ENCODE assay signal across 14 mouse cellular contexts in genomic region chr13:112985605-112986450, GRCm38 (mm10). TPM values are rescaled to one million over a fixed set of nuclear protein-coding genes. Genes with fewer than 3 reads are reported as not detected.
DNase-seq lines count a peak whose midpoint lies in the region; ATAC-seq and TF ChIP-seq lines count a peak whose summit lies in the region.
"Had no signal": no experiment of that assay in that cellular context is flagged by ENCODE, and none has a peak within 500 bp of the region (broad histone marks: within the 10 kb centered on the region; RNA-seq: fewer than 3 reads in every experiment).

No protein-coding gene starts in this region.

- intact Hi-C loops in heart, adult 2 months (cut with DNase I) = loop anchor here (2.0 to 5.0 kb wide), 2 partner anchors 49 to 59 kb away; partner anchors contain the start of genes Cdc20b, Dhx29 and Mtrex

- H3K9me3 ChIP-seq in heart, embryonic 10.5 days = no peaks in the 10 kb centered on the region
- H3K9me3 ChIP-seq in limb, embryonic 12.5 days = no peaks in the 10 kb centered on the region
- H3K9me3 ChIP-seq: liver, embryonic 12.5 days had no signal

- DNase-seq in heart, embryonic 10.5 days (ENCODE audit: low spot score) = no peak
- no peak for DNase-seq in heart, adult 2 months
- DNase-seq in thymus, postnatal 4 days = peak; percentile 25
- no peak for DNase-seq in thymus, postnatal 10 days (ENCODE audit: low spot score in 2 of 2)
- peak; percentile 43 for DNase-seq in testis, postnatal 10 days (ENCODE audit: low spot score)
- DNase-seq in cerebellum, adult 11-12 months = no peak
- DNase-seq in thymus, adult 2 months = no peak
- DNase-seq: cerebellum, postnatal 25 days; gastrocnemius, postnatal 36 days; kidney, adult 18-20 months had no signal

- H3K4me3 ChIP-seq in heart, embryonic 10.5 days = 0 out of 2 replicates have a peak overlapping the region, but pooled peaks have one; percentile 63
- no peak overlapping the region for H3K4me3 ChIP-seq in heart, adult 2 months
- peak overlapping the region; percentile 56; the same call in 1 of the 2 replicates for H3K4me3 ChIP-seq in limb, embryonic 12.5 days (replicated peaks)
- no peak overlapping the region for H3K4me3 ChIP-seq in thymus, adult 2 months (ENCODE audit: control insufficient read depth, insufficient read depth, low read length)
- H3K4me3 ChIP-seq: liver, embryonic 12.5 days; myocyte had no signal

- H3K4me2 ChIP-seq in limb, embryonic 12.5 days = peak overlapping the region; percentile 95

- H3K9ac ChIP-seq in heart, adult 2 months (ENCODE audit: low read depth, low read length) = no peak overlapping the region
- H3K9ac ChIP-seq in limb, embryonic 12.5 days (replicated peaks) = no peak overlapping the region
- H3K9ac ChIP-seq: liver, embryonic 12.5 days had no signal

- H3K27me3 ChIP-seq in heart, embryonic 10.5 days (ENCODE audit: insufficient read depth, poor library complexity, severe bottlenecking) = peaks cover 77% of the 10 kb centered on the region
- peaks cover 16% of the 10 kb centered on the region for H3K27me3 ChIP-seq in heart, adult 2 months (ENCODE audit: control insufficient read depth, insufficient read depth, low read length)
- peaks cover 62% of the 10 kb centered on the region for H3K27me3 ChIP-seq in limb, embryonic 12.5 days
- H3K27me3 ChIP-seq in thymus, adult 2 months (ENCODE audit: control insufficient read depth, insufficient read depth, low read length) = peaks cover 28% of the 10 kb centered on the region

- no peak for TF ChIP-seq EP300 in heart, adult 2 months (IDR thresholded peaks at IDR 0.05; ENCODE audit: insufficient read depth, low read depth, low read length)

- no peak for TF ChIP-seq POLR2A in heart, adult 2 months (IDR thresholded peaks at IDR 0.05; ENCODE audit: insufficient read depth, low read depth, low read length)
- no peak for TF ChIP-seq POLR2A in thymus, adult 2 months (IDR thresholded peaks at IDR 0.05; ENCODE audit: control insufficient read depth, extremely low read depth, insufficient read depth, low read length, poor library complexity)

- WGBS in heart, embryonic 10.5 days = 6% methylated on average over 18 of the region's 18 CpGs
- WGBS in heart, adult 2 months = 33% methylated on average over 18 of the region's 18 CpGs
- WGBS in limb, embryonic 12.5 days = 4% methylated on average over 18 of the region's 18 CpGs
- WGBS in thymus, adult 2 months = 37% methylated on average over 18 of the region's 18 CpGs

- H3K36me3 ChIP-seq in heart, embryonic 10.5 days = no peaks in the 10 kb centered on the region
- H3K36me3 ChIP-seq in heart, adult 2 months (ENCODE audit: control insufficient read depth, insufficient read depth, low read length) = no peaks in the 10 kb centered on the region
- H3K36me3 ChIP-seq in limb, embryonic 12.5 days = no peaks in the 10 kb centered on the region
- H3K36me3 ChIP-seq in thymus, adult 2 months (ENCODE audit: control insufficient read depth, insufficient read depth, low read length) = no peaks in the 10 kb centered on the region
- H3K36me3 ChIP-seq: liver, embryonic 12.5 days had no signal

- no peak for ATAC-seq in limb, embryonic 12.5 days (ENCODE audit: insufficient number of reproducible peaks, insufficient read depth, low FRiP score, low TSS enrichment, low read depth)
- ATAC-seq: liver, embryonic 12.5 days had no signal

- H3K79me2 ChIP-seq in heart, adult 2 months (replicated peaks; ENCODE audit: control insufficient read depth, insufficient read depth, low read length) = no peaks in the 10 kb centered on the region

- no peak overlapping the region for H3K27ac ChIP-seq in heart, embryonic 10.5 days
- no peak overlapping the region for H3K27ac ChIP-seq in heart, adult 2 months
- no peak overlapping the region for H3K27ac ChIP-seq in limb, embryonic 12.5 days
- H3K27ac ChIP-seq in thymus, adult 2 months (ENCODE audit: control insufficient read depth, insufficient read depth, low read length) = no peak overlapping the region
- H3K27ac ChIP-seq: liver, embryonic 12.5 days had no signal

- H3K4me1 ChIP-seq in heart, embryonic 10.5 days = peaks cover 37% of the 10 kb centered on the region
- H3K4me1 ChIP-seq in heart, adult 2 months (ENCODE audit: control insufficient read depth, insufficient read depth, low read length) = peaks cover 2% of the 10 kb centered on the region; the same call in 1 of the 2 replicates
- peaks cover 49% of the 10 kb centered on the region for H3K4me1 ChIP-seq in limb, embryonic 12.5 days (replicated peaks)
- peaks cover 23% of the 10 kb centered on the region for H3K4me1 ChIP-seq in thymus, adult 2 months (replicated peaks; ENCODE audit: control insufficient read depth, insufficient read depth, low read length)

- TF ChIP-seq CTCF in heart, adult 2 months (IDR thresholded peaks at IDR 0.05) = no peak
- no peak for TF ChIP-seq CTCF in thymus, adult 2 months (IDR thresholded peaks at IDR 0.05; ENCODE audit: borderline replicate concordance, control insufficient read depth, extremely low read depth, insufficient read depth, low read length, poor library complexity)

RNA-seq across cellular contexts. Expression of gene Ccno, which starts 1.8 kb away (rescaled TPM):
- 0.10 TPM in 1 of 2 replicates, not detected in the other for polyA plus RNA-seq in heart, embryonic 10.5 days (2016; fragmentation: Nextera tagmentation; extraction: Ambion mirVana)
- under 1 TPM in 1 of 2 experiments, not detected in 1; 0.47 TPM for total RNA-seq in heart, adult 2 months (2021)
- 0.35 and 0.51 TPM in 2 replicates for polyA plus RNA-seq in heart, adult 2 months (2012; rRNA removed)
- polyA plus RNA-seq in limb, embryonic 12.5 days (2016; fragmentation: Nextera tagmentation; extraction: Ambion mirVana) = 0.21 and 0.37 TPM in 2 replicates
- 3.9 and 6.1 TPM in 2 replicates for polyA plus RNA-seq in thymus, adult 2 months (2012; rRNA removed)
- total RNA-seq: gastrocnemius, postnatal 36 days had no signal

RNA-seq across cellular contexts. Expression of gene Mcidas, which starts 7.8 kb away (rescaled TPM):
- polyA plus RNA-seq in heart, embryonic 10.5 days (2016; fragmentation: Nextera tagmentation; extraction: Ambion mirVana) = 0.13 TPM in 1 of 2 replicates, not detected in the other
- total RNA-seq in heart, adult 2 months (2021) = not detected
- 0.12 TPM in 1 of 2 replicates, not detected in the other for polyA plus RNA-seq in heart, adult 2 months (2012; rRNA removed)
- polyA plus RNA-seq in limb, embryonic 12.5 days (2016; fragmentation: Nextera tagmentation; extraction: Ambion mirVana) = not detected in 2 replicates
- polyA plus RNA-seq in thymus, adult 2 months (2012; rRNA removed) = 0.28 and 0.32 TPM in 2 replicates
- total RNA-seq: gastrocnemius, postnatal 36 days had no signal
- polyA plus RNA-seq: liver, embryonic 12.5 days; myocyte; spleen, adult 2 months had no signal

RNA-seq across cellular contexts. Expression of gene Cdc20b, which starts 49.1 kb away (rescaled TPM):
- not detected in 2 replicates for polyA plus RNA-seq in heart, embryonic 10.5 days (2016; fragmentation: Nextera tagmentation; extraction: Ambion mirVana)
- not detected for total RNA-seq in heart, adult 2 months (2021)
- 0.14 TPM in 1 of 2 replicates, not detected in the other for polyA plus RNA-seq in heart, adult 2 months (2012; rRNA removed)
- not detected in 2 replicates for polyA plus RNA-seq in limb, embryonic 12.5 days (2016; fragmentation: Nextera tagmentation; extraction: Ambion mirVana)
- 0.47 and 0.48 TPM in 2 replicates for polyA plus RNA-seq in thymus, adult 2 months (2012; rRNA removed)
- total RNA-seq: gastrocnemius, postnatal 36 days had no signal
- polyA plus RNA-seq: liver, embryonic 12.5 days; myocyte had no signal

RNA-seq across cellular contexts. Expression of gene Dhx29, which starts 58.6 kb away (rescaled TPM):
- 19.7 and 24.7 TPM in 2 replicates for polyA plus RNA-seq in heart, embryonic 10.5 days (2016; fragmentation: Nextera tagmentation; extraction: Ambion mirVana)
- 10 to 100 TPM; 14.2 to 15.7 TPM for total RNA-seq in heart, adult 2 months (2021)
- 3.3 and 6.7 TPM in 2 replicates for polyA plus RNA-seq in heart, adult 2 months (2012; rRNA removed)
- polyA plus RNA-seq in limb, embryonic 12.5 days (2016; fragmentation: Nextera tagmentation; extraction: Ambion mirVana) = 38.4 and 43.4 TPM in 2 replicates
- polyA plus RNA-seq in thymus, adult 2 months (2012; rRNA removed) = 4.8 and 5.2 TPM in 2 replicates

RNA-seq across cellular contexts. Expression of gene Mtrex, which starts 58.6 kb away (rescaled TPM):
- polyA plus RNA-seq in heart, embryonic 10.5 days (2016; fragmentation: Nextera tagmentation; extraction: Ambion mirVana) = 68.3 and 68.9 TPM in 2 replicates
- 10 to 100 TPM; 24.7 to 28.5 TPM for total RNA-seq in heart, adult 2 months (2021)
- 5.5 and 12.5 TPM in 2 replicates for polyA plus RNA-seq in heart, adult 2 months (2012; rRNA removed)
- polyA plus RNA-seq in limb, embryonic 12.5 days (2016; fragmentation: Nextera tagmentation; extraction: Ambion mirVana) = 96.6 and 97.3 TPM in 2 replicates
- 12.6 and 14.5 TPM in 2 replicates for polyA plus RNA-seq in thymus, adult 2 months (2012; rRNA removed)

Comparison
In these comparisons a context has a peak if more than half of its experiments do, and no peak if none do; other contexts are left out.
1. DNase-seq: peak in thymus, postnatal 4 days (single experiment) and testis, postnatal 10 days (single experiment); none in heart, embryonic 10.5 days (single experiment), heart, adult 2 months (0 of 2), thymus, postnatal 10 days (0 of 2), cerebellum, adult 11-12 months (single experiment) and thymus, adult 2 months (single experiment).
2. H3K4me3 ChIP-seq: peak in heart, embryonic 10.5 days (single experiment) and limb, embryonic 12.5 days (single experiment); none in heart, adult 2 months (single experiment) and thymus, adult 2 months (single experiment).